Mouse (Mus musculus) left cerebral cortex, adult 9 months (tissue): Measurements from ENCODE around the gene D7Ertd443e.

ENCODE experiments used
- DNase-seq, 2 experiments: peaks; one replicate each; pipeline ENCODE4 v3.0.0; 2022; ENCODE audit warnings: low spot score in 2 of 2

D7Ertd443e gene

DNA sequence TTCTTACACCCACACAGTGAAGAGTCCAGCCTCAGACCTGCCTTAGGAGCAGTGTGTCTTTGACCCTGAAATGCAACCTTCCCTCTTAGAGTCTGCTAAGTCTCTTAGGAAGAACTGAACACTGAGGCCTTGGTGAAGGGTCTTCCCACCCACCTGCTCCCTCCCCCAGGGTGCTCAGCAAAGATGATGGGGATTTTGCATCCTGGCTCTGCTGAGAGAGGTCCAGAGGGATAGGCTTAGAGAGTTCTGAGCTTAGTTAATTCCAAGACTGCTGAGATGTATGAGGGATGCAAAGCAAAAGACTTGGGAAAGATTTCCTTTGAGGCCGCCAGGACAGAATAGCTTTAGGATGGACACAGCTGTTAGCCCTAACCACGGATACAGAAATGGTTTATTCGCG, 158.4 kb downstream of the D7Ertd443e start:
- no peak for DNase-seq

- no peak for DNase-seq
These were observed 159.2 kb downstream of the D7Ertd443e start for GRCm38 (mm10) chr7:134226231-134226630.

DNA sequence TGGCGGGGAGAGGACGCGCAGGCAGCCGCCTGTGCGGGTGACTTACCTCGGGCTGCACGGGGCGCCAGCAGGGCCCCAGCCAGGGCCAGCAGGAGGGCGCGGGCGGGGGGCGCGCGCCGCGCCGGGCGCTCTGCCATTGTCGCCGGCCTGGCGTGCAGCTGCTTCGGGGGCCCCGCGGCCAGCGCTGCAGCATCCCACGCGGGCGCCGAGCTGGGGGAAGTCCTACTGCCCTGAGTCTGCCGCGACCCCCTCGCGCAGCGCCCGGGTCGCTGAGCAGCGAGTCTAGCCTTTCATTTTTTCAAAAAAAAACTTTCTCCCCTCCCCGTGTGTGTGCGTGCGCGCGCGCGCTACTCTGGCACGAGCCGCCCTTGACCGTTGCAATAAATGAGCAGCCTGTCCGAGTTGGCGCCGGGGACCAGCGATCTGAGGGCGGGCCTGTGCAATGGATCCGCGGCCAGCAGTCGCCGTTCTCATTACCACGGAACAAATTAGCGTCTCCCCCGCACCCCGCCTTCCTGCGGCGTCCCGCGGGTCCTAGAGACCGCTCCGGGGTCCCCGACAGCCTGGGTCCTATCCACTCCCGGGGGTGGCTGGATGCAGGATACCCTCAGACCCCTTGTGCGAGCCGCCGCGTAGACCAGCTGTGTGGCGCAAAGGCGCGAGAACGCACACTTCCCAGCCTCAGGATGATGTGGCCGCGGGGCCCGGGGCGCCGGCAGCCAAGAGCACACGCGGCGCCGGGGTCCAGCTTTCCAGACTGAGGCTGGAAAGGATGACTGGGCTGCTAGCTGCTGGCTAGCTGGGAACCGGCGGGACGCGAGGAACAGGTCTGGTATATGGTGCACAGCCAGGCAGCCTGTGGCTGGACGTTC, 160.5 kb downstream of the D7Ertd443e start:
- peak in 1 of 2 experiments; percentile 25 for DNase-seq

GRCm38 (mm10) chr7:134224421-134224740, 161.1 kb downstream of the D7Ertd443e start:
- no peak for DNase-seq

DNA sequence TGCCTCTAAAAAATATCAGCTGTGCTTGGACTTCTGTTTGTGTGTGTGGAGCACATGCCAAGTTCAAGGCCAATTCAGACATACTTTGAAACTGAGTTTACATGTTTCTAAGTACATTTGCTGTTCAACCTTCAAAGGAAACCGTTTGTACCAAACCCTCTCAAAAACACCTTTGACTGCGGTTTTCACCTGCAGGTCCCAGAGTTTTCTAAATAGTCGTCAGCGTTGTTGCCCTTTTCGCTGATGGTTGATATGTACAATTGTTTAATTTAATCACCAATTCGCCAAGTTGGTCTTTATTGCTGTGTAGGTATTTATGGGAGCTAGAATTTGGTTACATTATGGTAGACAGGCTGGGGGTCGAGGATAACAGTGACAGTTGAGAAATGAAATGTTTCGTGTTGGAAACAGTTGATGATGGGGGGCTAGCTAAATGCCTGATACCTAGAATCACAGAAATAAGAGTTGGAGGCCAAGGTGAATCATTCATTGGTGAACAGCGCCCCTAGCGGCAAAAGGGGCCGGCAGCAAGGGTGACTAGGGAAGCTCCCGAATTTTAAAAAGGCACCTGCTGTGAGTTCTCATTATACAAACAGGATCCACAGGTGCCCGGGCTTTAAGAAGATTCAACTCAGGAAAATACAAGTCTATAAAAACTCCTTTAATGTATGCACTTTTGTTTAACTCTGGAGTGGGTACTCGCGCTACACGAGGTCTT, 161.9 kb downstream of the D7Ertd443e start:
- DNase-seq, result peak in 1 of 2 experiments; percentile 87
